Mouse (Mus musculus) forebrain, postnatal 0 days (tissue): ENCODE data around the gene Dnajc19. TPM values are rescaled to one million over a fixed set of nuclear protein-coding genes. Genes with fewer than 3 reads are reported as not detected.
"Not testable (repeated sequence)": the region's sequence is repeated elsewhere in the genome, so short reads cannot be mapped to it uniquely, and the experiment has no call there.

Experiments used
- ATAC-seq: fragments of 200-750 bp; cut with Nextera tagmentation; 2 replicates; pipeline ENCODE4 v1.8.0; 2017; ENCODE audit warnings: mild to moderate bottlenecking, moderate library complexity
- DNase-seq: peaks from one replicate; pipeline ENCODE4 v3.0.0-alpha.2; 2015
- H3K27ac ChIP-seq: fragments of 300-500 bp; sonication (generic); 2 replicates; pipeline ENCODE4 v1.5.1; 2014; ENCODE audit warnings: low read depth, mild to moderate bottlenecking, antibody characterized with exemption, low read length, moderate library complexity, mixed read lengths
- H3K27me3 ChIP-seq: fragments of 300-500 bp; sonication (generic); 2 replicates; pipeline ENCODE4 v1.6.1; 2014; ENCODE audit warnings: mild to moderate bottlenecking, low read length, mixed read lengths; ENCODE audit not compliant: insufficient read depth
- H3K36me3 ChIP-seq: fragments of 300-500 bp; sonication (generic); 2 replicates; pipeline ENCODE4 v1.6.1; 2014; ENCODE audit warnings: mild to moderate bottlenecking, moderate library complexity; ENCODE audit not compliant: insufficient read depth
- H3K4me1 ChIP-seq: fragments of 300-500 bp; sonication (generic); 2 replicates; pipeline ENCODE4 v1.6.1; 2014; ENCODE audit warnings: antibody characterized with exemption; ENCODE audit not compliant: insufficient read depth
- H3K4me2 ChIP-seq: fragments of 300-500 bp; sonication (generic); 2 replicates; pipeline ENCODE4 v1.6.1; 2014; ENCODE audit warnings: low read depth, mild to moderate bottlenecking, moderate library complexity
- H3K4me3 ChIP-seq: fragments of 300-500 bp; sonication (generic); 2 replicates; pipeline ENCODE4 v1.5.1; 2014; ENCODE audit warnings: low read depth, low read length, mixed read lengths
- H3K9ac ChIP-seq: fragments of 300-500 bp; sonication (generic); 2 replicates; pipeline ENCODE4 v1.6.1; 2014; ENCODE audit warnings: mild to moderate bottlenecking
- H3K9me3 ChIP-seq: fragments of 300-500 bp; sonication (generic); 2 replicates; pipeline ENCODE4 v1.6.1; 2016; ENCODE audit warnings: low read length
- CTCF ChIP-seq: sonication (generic); IDR thresholded peaks from 2 replicates; pipeline ENCODE4 v1.5.1; 2016; ENCODE audit warnings: antibody characterized with exemption, control low read depth, low read depth
- WGBS: fragments of 180-500 bp; shearing (Covaris S2); extraction: QIAGEN DNeasy Blood & Tissue Kit; methylation state at CpG from one replicate; pipeline ENCODE4 v1.1.7; 2014; 5-methylcytosine and 5-hydroxymethylcytosine counted together
- polyA plus RNA-seq: library from polyadenylated mRNA; unstranded; fragments of >200 nt; fragmentation: Nextera tagmentation; extraction: Ambion mirVana; gene quantifications from 2 replicates; pipeline ENCODE4 v1.2.1, GENCODE M21; 2015
- total RNA-seq: library from RNA; depleted of rRNA; stranded (reverse); fragments of >200 nt; gene quantifications from 2 replicates; pipeline ENCODE4 v1.2.3, GENCODE M21; 2014

The Dnajc19 gene
- total and polyA plus RNA-seq, 2 experiments from 2014 or later, result 80.2 to 178 TPM

DNA sequence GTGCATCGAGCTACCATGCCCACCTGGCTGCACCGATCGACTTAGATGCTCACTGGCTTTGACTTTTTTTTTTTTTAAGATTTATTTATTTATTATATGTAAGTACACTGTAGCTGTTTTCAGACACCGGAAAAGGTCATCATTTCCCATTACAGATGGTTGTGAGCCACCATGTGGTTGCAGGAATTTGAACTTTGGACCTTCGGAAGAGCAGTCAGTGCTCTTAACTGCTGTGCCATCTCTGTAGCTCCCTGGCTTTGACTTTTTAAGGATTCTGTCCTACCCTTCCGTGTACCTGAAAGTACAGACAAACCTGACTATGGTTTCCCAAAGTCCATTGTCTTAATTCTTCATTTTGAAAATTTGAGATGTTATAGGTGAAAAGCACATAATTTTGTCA, 8.4 kb downstream of the Dnajc19 start:
- Histone ChIP-seq H3K27me3 (no peaks in the 10 kb centered on the region), H3K27ac (no peak overlapping the region), H3K4me2 (no peak overlapping the region), H3K4me1 (no peaks in the 10 kb centered on the region), H3K9ac (no peak overlapping the region), H3K9me3 (no peaks in the 10 kb centered on the region), H3K4me3 (no peak overlapping the region), H3K36me3 (peaks cover 25% of the 10 kb centered on the region)
- no peak for ATAC-seq
- DNase-seq, result no peak
- WGBS, result 94% methylated on average over 6 of the region's 6 CpGs
- TF ChIP-seq CTCF, result no peak

DNA sequence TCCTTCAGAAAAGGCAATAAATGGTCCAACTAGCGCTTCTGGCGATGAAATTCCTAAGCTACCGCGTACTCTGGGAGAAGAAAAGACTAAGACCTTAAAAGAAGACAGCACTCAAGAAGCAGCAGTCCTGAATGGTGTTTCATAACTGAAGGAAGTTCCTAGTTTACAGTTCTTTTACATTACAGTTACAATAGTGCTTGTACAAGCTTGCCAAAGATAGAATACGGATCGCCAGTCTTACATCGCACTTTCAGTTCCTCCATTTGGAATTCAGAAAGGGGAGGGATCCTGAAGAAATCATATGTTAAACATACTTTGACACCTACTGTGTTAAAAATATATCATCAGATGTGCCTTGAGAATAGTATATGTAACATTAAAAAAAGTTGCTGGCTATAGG, 12.2 kb downstream of the Dnajc19 start:
- not testable (repeated sequence) for H3K9me3 ChIP-seq, H3K9ac ChIP-seq, DNase-seq, H3K27me3 ChIP-seq, H3K4me2 ChIP-seq, ATAC-seq, H3K27ac ChIP-seq, H3K4me3 ChIP-seq, H3K4me1 ChIP-seq
- 90% methylated on average over 7 of the region's 7 CpGs for WGBS
- peaks cover 20% of the 10 kb centered on the region for H3K36me3 ChIP-seq

DNA sequence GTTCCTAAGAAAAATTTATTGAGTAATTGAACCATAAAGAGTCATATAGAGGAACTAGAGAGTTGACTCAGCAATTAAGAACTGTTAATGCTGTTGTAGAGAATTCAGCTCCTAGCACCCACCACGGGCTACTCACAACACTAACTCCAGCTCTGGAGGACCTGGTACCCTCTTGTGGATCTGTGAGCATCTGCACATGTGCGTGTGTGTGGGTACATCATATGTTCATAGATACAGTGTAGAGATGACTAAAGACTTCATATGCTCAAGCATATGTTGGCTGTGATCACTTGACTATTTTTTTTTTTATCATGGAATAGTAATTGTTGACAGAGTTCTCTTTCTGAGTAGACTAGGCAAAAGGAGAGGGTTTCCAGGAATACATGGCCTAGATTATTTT, 18.8 kb downstream of the Dnajc19 start:
- Histone ChIP-seq H3K9ac (no peak overlapping the region), H3K4me1 (no peaks in the 10 kb centered on the region), H3K36me3 (peaks cover 24% of the 10 kb centered on the region), H3K27ac (no peak overlapping the region), H3K27me3 (no peaks in the 10 kb centered on the region), H3K4me2 (no peak overlapping the region), H3K4me3 (no peak overlapping the region), H3K9me3 (no peaks in the 10 kb centered on the region)
- WGBS, result 85% methylated on average over 2 of the region's 2 CpGs
- ATAC-seq, result peak; percentile 54
- TF ChIP-seq CTCF, result no peak
- no peak for DNase-seq

DNA sequence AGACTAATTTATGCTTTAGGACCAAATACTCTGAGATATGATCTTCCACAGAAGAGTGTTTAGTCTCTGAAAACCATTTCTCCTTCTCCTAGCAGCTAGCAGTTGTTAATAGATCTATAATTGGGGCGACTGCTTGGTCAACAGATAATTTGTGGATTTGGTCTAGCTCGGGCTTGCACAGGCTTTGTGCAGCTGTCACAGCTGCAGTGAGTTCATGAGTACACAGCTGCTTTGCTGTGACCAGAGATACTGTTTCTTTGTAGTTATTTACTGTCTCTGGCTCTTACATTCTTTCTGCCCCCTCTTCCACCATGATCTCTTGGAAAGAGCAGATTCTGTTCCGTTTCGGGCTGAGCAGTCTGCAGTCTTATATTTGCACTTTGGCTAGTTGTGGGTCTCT, 39.1 kb downstream of the Dnajc19 start:
- no peak for ATAC-seq
- no peak for TF ChIP-seq CTCF

DNA sequence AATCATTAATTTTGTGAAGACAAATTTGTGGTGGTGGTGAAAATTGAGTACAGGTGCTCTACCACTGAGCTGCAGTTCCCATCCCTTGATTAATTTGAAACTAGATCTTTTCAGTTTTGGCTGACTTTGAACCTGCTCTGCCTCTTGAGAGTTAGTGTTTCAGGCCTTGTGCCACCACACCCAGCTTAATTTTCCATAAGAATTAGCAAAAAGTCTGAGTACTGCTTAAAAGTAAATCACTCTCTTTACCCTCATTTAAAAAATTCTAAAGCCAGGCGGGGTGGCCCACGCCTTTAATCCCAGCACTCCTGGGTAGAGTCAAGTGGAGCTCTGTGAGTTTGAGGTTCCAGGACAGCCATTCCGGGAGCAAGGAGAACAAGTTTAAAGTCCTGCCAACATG, 45.4 kb downstream of the Dnajc19 start:
- Histone ChIP-seq H3K4me3 (no peak overlapping the region), H3K9ac (no peak overlapping the region), H3K27me3 (no peaks in the 10 kb centered on the region), H3K4me2 (no peak overlapping the region), H3K27ac (no peak overlapping the region), H3K4me1 (no peaks in the 10 kb centered on the region), H3K9me3 (no peaks in the 10 kb centered on the region), H3K36me3 (no peaks in the 10 kb centered on the region)
- 80% methylated on average over 3 of the region's 3 CpGs for WGBS
- DNase-seq, result no peak
- ATAC-seq, result no peak
- TF ChIP-seq CTCF, result no peak

More for the DNA sequence above, 39.1 kb downstream of the Dnajc19 start:
- Histone ChIP-seq H3K4me3 (no peak overlapping the region), H3K36me3 (peaks cover 4% of the 10 kb centered on the region; the same call in 1 of the 2 replicates), H3K9me3 (no peaks in the 10 kb centered on the region), H3K27ac (no peak overlapping the region), H3K4me2 (no peak overlapping the region), H3K4me1 (no peaks in the 10 kb centered on the region), H3K27me3 (no peaks in the 10 kb centered on the region), H3K9ac (no peak overlapping the region)
- no peak for DNase-seq
- WGBS, result 92% methylated on average over 4 of the region's 4 CpGs

DNA sequence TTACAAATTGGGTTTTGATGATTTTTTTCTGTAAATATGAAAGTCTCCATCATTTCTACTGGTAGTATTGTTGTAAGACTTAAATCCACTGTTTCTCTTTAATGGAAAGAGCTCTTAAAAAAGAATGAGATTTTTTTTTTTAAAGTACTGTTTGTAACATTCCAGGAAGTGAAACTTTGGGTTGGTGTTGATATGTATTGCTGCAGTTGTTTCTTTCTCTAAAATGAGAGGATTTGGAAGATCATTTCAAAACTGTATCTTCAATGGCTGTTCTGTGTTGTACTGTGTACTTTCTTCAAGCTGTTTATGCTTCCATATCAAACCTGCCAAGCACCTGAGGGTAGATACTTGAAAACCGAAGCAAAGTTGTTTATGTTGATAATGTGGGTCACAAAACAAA, 46.3 kb downstream of the Dnajc19 start:
- no peaks in the 10 kb centered on the region for H3K4me1 ChIP-seq
- H3K9ac ChIP-seq, result no peak overlapping the region
- no peak for ATAC-seq
- 88% methylated on average over 1 of the region's 1 CpGs for WGBS
- H3K4me3 ChIP-seq, result no peak overlapping the region
- H3K27me3 ChIP-seq, result no peaks in the 10 kb centered on the region
- no peak for TF ChIP-seq CTCF
- H3K27ac ChIP-seq, result no peak overlapping the region
- no peak overlapping the region for H3K4me2 ChIP-seq
- no peak for DNase-seq
- H3K9me3 ChIP-seq, result no peaks in the 10 kb centered on the region
- no peaks in the 10 kb centered on the region for H3K36me3 ChIP-seq

DNA sequence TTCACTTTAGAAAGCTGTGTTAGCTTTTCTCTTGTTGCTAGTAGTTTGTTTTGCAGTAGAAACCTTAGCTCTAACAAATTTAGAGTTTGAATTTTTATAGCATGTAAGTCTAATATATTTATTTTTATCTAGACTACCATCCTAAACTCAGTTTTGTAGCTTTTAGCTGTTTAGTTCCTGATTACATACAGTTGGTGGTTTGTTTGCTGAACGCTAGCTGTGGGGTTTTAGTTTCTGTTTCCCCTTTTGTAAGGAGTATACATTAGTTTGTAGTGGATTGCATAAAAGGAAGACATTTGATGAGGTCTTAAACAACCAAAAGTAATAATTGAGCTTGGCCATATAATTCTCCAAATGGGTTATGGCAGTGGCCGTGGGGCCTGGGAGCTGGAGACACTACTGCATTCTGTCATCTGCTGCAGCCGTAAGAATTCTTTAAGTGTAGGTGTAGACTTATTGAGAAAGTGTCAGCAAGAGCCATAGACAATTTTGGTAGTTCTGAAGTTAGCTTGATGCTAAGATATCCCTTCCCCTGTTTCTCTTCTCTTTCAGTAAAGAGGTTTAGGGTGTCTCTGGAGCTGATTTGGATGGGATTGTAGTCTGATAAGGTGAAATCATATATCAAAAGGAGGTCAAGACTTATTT, 47.3 kb downstream of the Dnajc19 start:
- DNase-seq (no peak), ATAC-seq (no peak)
- Histone ChIP-seq H3K27me3 (no peaks in the 10 kb centered on the region), H3K9ac (no peak overlapping the region), H3K36me3 (no peaks in the 10 kb centered on the region), H3K4me3 (no peak overlapping the region), H3K4me2 (no peak overlapping the region), H3K4me1 (no peaks in the 10 kb centered on the region), H3K9me3 (no peaks in the 10 kb centered on the region), H3K27ac (no peak overlapping the region)
- TF ChIP-seq CTCF, result no peak
- WGBS, result 88% methylated on average over 3 of the region's 3 CpGs
